Mouse (Mus musculus) heart, embryonic 10.5 days (tissue): ENCODE measurements around the gene Spn. TPM values are rescaled to one million over a fixed set of nuclear protein-coding genes. Genes with fewer than 3 reads are reported as not detected.

Source experiments
- DNase-seq: peaks from one replicate; pipeline ENCODE4 v3.0.0-alpha.2; 2017; ENCODE audit warnings: low spot score
- H3K27ac ChIP-seq: fragments of 300-500 bp; sonication (generic); 2 replicates; pipeline ENCODE4 v1.5.1; 2016; ENCODE audit warnings: mild to moderate bottlenecking
- H3K27me3 ChIP-seq: fragments of 300-500 bp; sonication (generic); 2 replicates; pipeline ENCODE4 v1.6.1; 2016; ENCODE audit warnings: mild to moderate bottlenecking; ENCODE audit not compliant: poor library complexity, insufficient read depth, severe bottlenecking
- H3K36me3 ChIP-seq: fragments of 300-500 bp; sonication (generic); 2 replicates; pipeline ENCODE4 v1.6.1; 2016; ENCODE audit warnings: mild to moderate bottlenecking, moderate library complexity
- H3K4me1 ChIP-seq: fragments of 300-500 bp; sonication (generic); 2 replicates; pipeline ENCODE4 v1.6.1; 2016; ENCODE audit warnings: mild to moderate bottlenecking
- H3K4me3 ChIP-seq: fragments of 300-500 bp; sonication (generic); 2 replicates; pipeline ENCODE4 v1.5.1; 2016; ENCODE audit warnings: mild to moderate bottlenecking, moderate library complexity
- H3K9me3 ChIP-seq: fragments of 300-500 bp; sonication (generic); 2 replicates; pipeline ENCODE4 v1.6.1; 2016; ENCODE audit warnings: mild to moderate bottlenecking, moderate library complexity
- WGBS: fragments of 180-500 bp; shearing (Covaris S2); methylation state at CpG from one replicate; pipeline ENCODE4 v1.1.7; 2016; 5-methylcytosine and 5-hydroxymethylcytosine counted together
- polyA plus RNA-seq: library from polyadenylated mRNA; unstranded; fragments of >200 nt; fragmentation: Nextera tagmentation; extraction: Ambion mirVana; gene quantifications from 2 replicates; pipeline ENCODE4 v1.2.1, GENCODE M21; 2016

Spn gene
- polyA plus RNA-seq, 1 experiment from 2014 or later = 0.50 TPM

GRCm38 (mm10) chr7:127136181-127137071 is 1.2 kb downstream of the Spn start:
- Histone ChIP-seq H3K27me3 (0 out of 2 replicates have a peak, but pooled peaks cover 10% of the 10 kb centered on the region), H3K36me3 (no peaks in the 10 kb centered on the region), H3K4me1 (no peaks in the 10 kb centered on the region), H3K4me3 (no peak overlapping the region), H3K27ac (no peak overlapping the region), H3K9me3 (no peaks in the 10 kb centered on the region)
- WGBS = 82% methylated on average over 22 of the region's 22 CpGs
- no peak for DNase-seq

- Histone ChIP-seq H3K4me1 (no peaks in the 10 kb centered on the region), H3K9me3 (no peaks in the 10 kb centered on the region), H3K4me3 (no peak overlapping the region), H3K27ac (no peak overlapping the region), H3K27me3 (0 out of 2 replicates have a peak, but pooled peaks cover 10% of the 10 kb centered on the region), H3K36me3 (no peaks in the 10 kb centered on the region)
- DNase-seq = no peak
- 76% methylated on average over 11 of the region's 11 CpGs for WGBS
Observed at GRCm38 (mm10) chr7:127134821-127135447, 2.7 kb downstream of the Spn start.

- Histone ChIP-seq H3K27ac (no peak overlapping the region), H3K4me3 (no peak overlapping the region), H3K4me1 (no peaks in the 10 kb centered on the region), H3K27me3 (0 out of 2 replicates have a peak, but pooled peaks cover 10% of the 10 kb centered on the region), H3K9me3 (no peaks in the 10 kb centered on the region), H3K36me3 (no peaks in the 10 kb centered on the region)
- WGBS = 73% methylated on average over 5 of the region's 5 CpGs
- DNase-seq = no peak
Observed at GRCm38 (mm10) chr7:127133125-127133524, 4.5 kb downstream of the Spn start.

GRCm38 (mm10) chr7:127129638-127130037 is 8.0 kb downstream of the Spn start:
- Histone ChIP-seq H3K9me3 (0 out of 2 replicates have a peak, but pooled peaks cover under 1% of the 10 kb centered on the region), H3K4me3 (no peak overlapping the region), H3K36me3 (no peaks in the 10 kb centered on the region), H3K27ac (no peak overlapping the region), H3K27me3 (no peaks in the 10 kb centered on the region), H3K4me1 (no peaks in the 10 kb centered on the region)
- 14% methylated on average over 4 of the region's 4 CpGs for WGBS
- DNase-seq = no peak

- DNase-seq = no peak
- no peaks in the 10 kb centered on the region for H3K36me3 ChIP-seq
- peaks cover 24% of the 10 kb centered on the region for H3K4me1 ChIP-seq
- peak within 1 kb of the TSS; percentile 49 for H3K4me3 ChIP-seq
- peak within 1 kb of the TSS; percentile 83 for H3K27ac ChIP-seq
- H3K27me3 ChIP-seq = peaks cover 35% of the 10 kb centered on the region
- 0 out of 2 replicates have a peak, but pooled peaks cover 3% of the 10 kb centered on the region for H3K9me3 ChIP-seq
- 6% methylated on average over 7 of the region's 7 CpGs for WGBS
Observed at GRCm38 (mm10) chr7:127121911-127122270, 15.7 kb downstream of the Spn start, which contains the start of gene Qprt. Gene Qprt, minus strand, starts transcription at chr7:127122226.

GRCm38 (mm10) chr7:127121061-127121910 is 16.3 kb downstream of the Spn start:
- H3K4me1 ChIP-seq = peaks cover 24% of the 10 kb centered on the region
- H3K27ac ChIP-seq = peak overlapping the region; percentile 83
- no peak for DNase-seq
- peaks cover 35% of the 10 kb centered on the region for H3K27me3 ChIP-seq
- 0 out of 2 replicates have a peak, but pooled peaks cover 3% of the 10 kb centered on the region for H3K9me3 ChIP-seq
- peak overlapping the region; percentile 49 for H3K4me3 ChIP-seq
- WGBS = 5% methylated on average over 21 of the region's 21 CpGs
- no peaks in the 10 kb centered on the region for H3K36me3 ChIP-seq

- H3K27ac ChIP-seq = peak overlapping the region; percentile 65
- H3K4me1 ChIP-seq = peaks cover 24% of the 10 kb centered on the region
- no peaks in the 10 kb centered on the region for H3K9me3 ChIP-seq
- DNase-seq = peak; percentile 63
- no peaks in the 10 kb centered on the region for H3K36me3 ChIP-seq
- no peak overlapping the region for H3K4me3 ChIP-seq
- 60% methylated on average over 14 of the region's 14 CpGs for WGBS
- H3K27me3 ChIP-seq = peaks cover 35% of the 10 kb centered on the region
Observed at GRCm38 (mm10) chr7:127118671-127119445, 18.8 kb downstream of the Spn start.

- Histone ChIP-seq H3K27ac (no peak overlapping the region), H3K36me3 (no peaks in the 10 kb centered on the region), H3K9me3 (no peaks in the 10 kb centered on the region), H3K4me1 (peaks cover 27% of the 10 kb centered on the region), H3K27me3 (peaks cover 31% of the 10 kb centered on the region), H3K4me3 (no peak overlapping the region)
- DNase-seq = peak; percentile 72
- 41% methylated on average over 5 of the region's 5 CpGs for WGBS
Observed at GRCm38 (mm10) chr7:127117948-127118347, 19.7 kb downstream of the Spn start.

GRCm38 (mm10) chr7:127116331-127116935 is 21.2 kb downstream of the Spn start:
- no peak overlapping the region for H3K27ac ChIP-seq
- peaks cover 24% of the 10 kb centered on the region for H3K4me1 ChIP-seq
- WGBS = 63% methylated on average over 11 of the region's 11 CpGs

GRCm38 (mm10) chr7:127114920-127115319 is 22.7 kb downstream of the Spn start:
- 68% methylated on average over 11 of the region's 11 CpGs for WGBS
- Histone ChIP-seq H3K36me3 (no peaks in the 10 kb centered on the region), H3K27me3 (peaks cover 12% of the 10 kb centered on the region), H3K27ac (no peak overlapping the region), H3K9me3 (no peaks in the 10 kb centered on the region), H3K4me1 (peaks cover 21% of the 10 kb centered on the region), H3K4me3 (no peak overlapping the region)
- peak; percentile 66 for DNase-seq

More at GRCm38 (mm10) chr7:127116331-127116935, 21.2 kb downstream of the Spn start:
- DNase-seq = no peak
- H3K9me3 ChIP-seq = no peaks in the 10 kb centered on the region
- H3K36me3 ChIP-seq = no peaks in the 10 kb centered on the region
- H3K4me3 ChIP-seq = no peak overlapping the region
- peaks cover 27% of the 10 kb centered on the region for H3K27me3 ChIP-seq

GRCm38 (mm10) chr7:127113614-127114259 is 23.9 kb downstream of the Spn start:
- WGBS = 57% methylated on average over 12 of the region's 12 CpGs

More at GRCm38 (mm10) chr7:127113614-127114259, 23.9 kb downstream of the Spn start:
- Histone ChIP-seq H3K4me1 (peaks cover 17% of the 10 kb centered on the region), H3K27me3 (peaks cover 15% of the 10 kb centered on the region; the same call in 1 of the 2 replicates), H3K4me3 (no peak overlapping the region), H3K27ac (no peak overlapping the region), H3K9me3 (no peaks in the 10 kb centered on the region), H3K36me3 (no peaks in the 10 kb centered on the region)
- DNase-seq = no peak
